Mouse (Mus musculus): Measurements from ENCODE around the gene Atpif1. TPM values are rescaled to one million over a fixed set of nuclear protein-coding genes. Genes with fewer than 3 reads are reported as not detected.
"Not testable (repeated sequence)": the region's sequence is repeated elsewhere in the genome, so short reads cannot be mapped to it uniquely, and the experiment has no call there.

The Atpif1 gene
- polyA plus RNA-seq, 1 experiment from 2014 or later, result 1,144 TPM

- no peaks in the 10 kb centered on the region for H3K9me3 ChIP-seq
- no peaks in the 10 kb centered on the region for H3K36me3 ChIP-seq
- H3K4me1 ChIP-seq, result no peaks in the 10 kb centered on the region
- ATAC-seq (ENCODE audit: low FRiP score, low read depth), result no peak
- no peak overlapping the region for H3K4me2 ChIP-seq (replicated peaks)
- no peaks in the 10 kb centered on the region for H3K27me3 ChIP-seq
- no peak overlapping the region for H3K27ac ChIP-seq (replicated peaks)
- no peak overlapping the region for H3K4me3 ChIP-seq
- H3K9ac ChIP-seq (replicated peaks), result no peak overlapping the region
- WGBS, result 87% methylated on average over 4 of the region's 4 CpGs
Observed at GRCm38 (mm10) chr4:132484231-132484630, 49.2 kb downstream of the Atpif1 start.

DNA sequence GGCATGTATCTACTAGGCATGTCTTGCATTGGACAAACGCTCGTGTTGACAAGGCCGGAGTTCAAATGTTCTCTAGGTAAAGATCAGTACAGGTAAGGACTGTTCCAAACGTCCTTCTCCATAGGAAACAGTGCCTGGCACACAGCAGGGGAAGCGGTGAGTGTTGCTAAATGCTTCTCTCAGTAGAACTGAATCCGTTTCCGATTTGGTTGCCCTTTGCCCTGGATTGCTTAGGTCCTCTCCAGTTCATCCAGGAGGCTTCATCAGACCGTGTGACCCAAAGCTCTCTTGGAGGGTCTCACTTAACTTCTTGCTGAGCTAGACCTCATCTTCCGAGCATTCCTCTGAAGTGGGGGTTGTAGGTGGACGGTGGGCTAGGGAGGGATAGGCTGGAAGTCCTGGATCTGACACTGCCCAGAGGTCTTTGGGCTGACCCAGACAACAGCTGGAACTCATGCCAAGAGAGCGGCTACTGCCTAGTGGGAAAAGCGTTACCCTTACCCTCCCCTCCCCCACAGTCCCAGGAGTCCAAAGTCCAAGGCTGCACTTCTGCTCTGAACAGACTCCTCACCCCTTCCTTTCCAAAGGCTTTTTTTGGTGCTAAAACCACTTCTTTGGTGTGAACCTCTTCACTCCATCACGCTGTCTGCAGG, 50.4 kb downstream of the Atpif1 start:
- Histone ChIP-seq H3K4me1 (no peaks in the 10 kb centered on the region), H3K4me2 (replicated peaks) (no peak overlapping the region), H3K36me3 (no peaks in the 10 kb centered on the region), H3K27me3 (no peaks in the 10 kb centered on the region), H3K4me3 (no peak overlapping the region), H3K9me3 (no peaks in the 10 kb centered on the region), H3K27ac (replicated peaks) (no peak overlapping the region), H3K9ac (replicated peaks) (no peak overlapping the region)
- ATAC-seq (ENCODE audit: low FRiP score, low read depth), result no peak
- 80% methylated on average over 13 of the region's 13 CpGs for WGBS

- not testable (repeated sequence) for H3K27ac ChIP-seq (replicated peaks); H3K4me3 ChIP-seq; H3K4me2 ChIP-seq (replicated peaks); ATAC-seq (ENCODE audit: low FRiP score, low read depth); H3K27me3 ChIP-seq; H3K9ac ChIP-seq (replicated peaks); H3K36me3 ChIP-seq; H3K4me1 ChIP-seq; H3K9me3 ChIP-seq
- 70% methylated on average over 3 of the region's 3 CpGs for WGBS
Observed at GRCm38 (mm10) chr4:132482104-132482503, 51.4 kb downstream of the Atpif1 start.

Other genes starting within 250 kb of the Atpif1 start
- 0.42 and 1.5 TPM in 2 replicates for gene Rab42, start 230.3 kb downstream of the Atpif1 start, polyA plus RNA-seq (2016; fragmentation: Nextera tagmentation; extraction: Ambion mirVana)
- gene Trnau1ap, start 204.1 kb downstream of the Atpif1 start, polyA plus RNA-seq (2016; fragmentation: Nextera tagmentation; extraction: Ambion mirVana), result 79.2 and 80.6 TPM in 2 replicates
- 90.2 and 92.9 TPM in 2 replicates for gene Rcc1, start 180.1 kb downstream of the Atpif1 start, polyA plus RNA-seq (2016; fragmentation: Nextera tagmentation; extraction: Ambion mirVana)
- 19.7 and 20.7 TPM in 2 replicates for gene Phactr4, start 111.2 kb downstream of the Atpif1 start, polyA plus RNA-seq (2016; fragmentation: Nextera tagmentation; extraction: Ambion mirVana)
- gene Med18, start 69.7 kb downstream of the Atpif1 start, polyA plus RNA-seq (2016; fragmentation: Nextera tagmentation; extraction: Ambion mirVana), result 22.2 and 27.3 TPM in 2 replicates
- 11.7 TPM in 2 replicates for gene Sesn2, start 23.2 kb downstream of the Atpif1 start, polyA plus RNA-seq (2016; fragmentation: Nextera tagmentation; extraction: Ambion mirVana)
- gene Dnajc8, start 1.9 kb upstream of the Atpif1 start, polyA plus RNA-seq (2016; fragmentation: Nextera tagmentation; extraction: Ambion mirVana), result 176 and 189 TPM in 2 replicates
- 0.50 and 0.68 TPM in 2 replicates for gene Ptafr, start 30.4 kb upstream of the Atpif1 start, polyA plus RNA-seq (2016; fragmentation: Nextera tagmentation; extraction: Ambion mirVana)
- gene Eya3, start 105.3 kb upstream of the Atpif1 start, polyA plus RNA-seq (2016; fragmentation: Nextera tagmentation; extraction: Ambion mirVana), result 24.8 and 27.6 TPM in 2 replicates
- gene Xkr8, start 198.9 kb upstream of the Atpif1 start, polyA plus RNA-seq (2016; fragmentation: Nextera tagmentation; extraction: Ambion mirVana), result 3.6 and 5.5 TPM in 2 replicates
- gene Smpdl3b, start 223.6 kb upstream of the Atpif1 start, polyA plus RNA-seq (2016; fragmentation: Nextera tagmentation; extraction: Ambion mirVana), result 1.1 and 1.7 TPM in 2 replicates
- gene Rpa2, start 234.7 kb upstream of the Atpif1 start, polyA plus RNA-seq (2016; fragmentation: Nextera tagmentation; extraction: Ambion mirVana), result 111 and 123 TPM in 2 replicates